ENCODE assay signal across 8 mouse cellular contexts in genomic region chr5:123931131-123931530, GRCm38 (mm10). TPM values are rescaled to one million over a fixed set of nuclear protein-coding genes. Genes with fewer than 3 reads are reported as not detected.
DNase-seq lines count a peak whose midpoint lies in the region; ATAC-seq and TF ChIP-seq lines count a peak whose summit lies in the region.

No protein-coding gene starts in this region.

- ATAC-seq in kidney, embryonic 14.5 days (ENCODE audit: low FRiP score, low TSS enrichment): 0 out of 2 replicates have a peak, but pooled peaks have one; percentile 0
- no peak for ATAC-seq in hindbrain, embryonic 13.5 days (ENCODE audit: low FRiP score)
- ATAC-seq in midbrain, embryonic 14.5 days (ENCODE audit: low FRiP score, low TSS enrichment): 0 out of 2 replicates have a peak, but pooled peaks have one; percentile 9
- no peak for ATAC-seq in cerebellum, adult (ENCODE audit: insufficient number of reproducible peaks, low FRiP score, low TSS enrichment)

- H3K9ac ChIP-seq in kidney, embryonic 14.5 days (ENCODE audit: low read depth, low read length): peak overlapping the region; percentile 89
- peak overlapping the region; percentile 92 for H3K9ac ChIP-seq in hindbrain, embryonic 13.5 days
- peak overlapping the region; percentile 90 for H3K9ac ChIP-seq in midbrain, embryonic 14.5 days (replicated peaks; ENCODE audit: low read length)

- WGBS in kidney, embryonic 14.5 days: 52% methylated on average over 13 of the region's 13 CpGs
- 57% methylated on average over 13 of the region's 13 CpGs for WGBS in hindbrain, embryonic 13.5 days
- WGBS in midbrain, embryonic 14.5 days: 52% methylated on average over 13 of the region's 13 CpGs

- H3K27me3 ChIP-seq in kidney, embryonic 14.5 days (ENCODE audit: control insufficient read depth, insufficient read depth, low read length): no peaks in the 10 kb centered on the region
- H3K27me3 ChIP-seq in hindbrain, embryonic 13.5 days: 0 out of 2 replicates have a peak, but pooled peaks cover 8% of the 10 kb centered on the region
- H3K27me3 ChIP-seq in midbrain, embryonic 14.5 days (ENCODE audit: control insufficient read depth, insufficient read depth, low read length): no peaks in the 10 kb centered on the region

- H3K27ac ChIP-seq in kidney, embryonic 14.5 days (ENCODE audit: low read depth, low read length): no peak overlapping the region
- no peak overlapping the region for H3K27ac ChIP-seq in bone marrow macrophage, adult 2 months (ENCODE audit: insufficient read depth, low read depth, low read length)
- peak overlapping the region; percentile 92; the same call in 1 of the 2 replicates for H3K27ac ChIP-seq in hindbrain, embryonic 13.5 days
- peak overlapping the region; percentile 86; the same call in 1 of the 2 replicates for H3K27ac ChIP-seq in midbrain, embryonic 14.5 days (replicated peaks; ENCODE audit: low read depth, low read length)

- no peak for TF ChIP-seq POLR2A in bone marrow macrophage, adult 2 months (IDR thresholded peaks at IDR 0.05; ENCODE audit: borderline replicate concordance, low read depth, low read length)

- 0 out of 2 replicates have a peak, but pooled peaks cover 5% of the 10 kb centered on the region for H3K4me1 ChIP-seq in kidney, embryonic 14.5 days (ENCODE audit: control insufficient read depth, insufficient read depth, low read length)
- H3K4me1 ChIP-seq in bone marrow macrophage, adult 2 months (ENCODE audit: control insufficient read depth, insufficient read depth, low read length): no peaks in the 10 kb centered on the region
- peaks cover 4% of the 10 kb centered on the region for H3K4me1 ChIP-seq in hindbrain, embryonic 13.5 days (replicated peaks)
- peaks cover 3% of the 10 kb centered on the region; the same call in 1 of the 2 replicates for H3K4me1 ChIP-seq in midbrain, embryonic 14.5 days (ENCODE audit: control insufficient read depth, insufficient read depth, low read length)

- H3K36me3 ChIP-seq in kidney, embryonic 14.5 days (ENCODE audit: control insufficient read depth, insufficient read depth, low read length): peaks cover 26% of the 10 kb centered on the region
- H3K36me3 ChIP-seq in hindbrain, embryonic 13.5 days: peaks cover 28% of the 10 kb centered on the region
- H3K36me3 ChIP-seq in midbrain, embryonic 14.5 days (ENCODE audit: control insufficient read depth, insufficient read depth, low read length): peaks cover 30% of the 10 kb centered on the region

- no peaks in the 10 kb centered on the region for H3K9me3 ChIP-seq in kidney, embryonic 14.5 days (ENCODE audit: control insufficient read depth, low read length)
- H3K9me3 ChIP-seq in hindbrain, embryonic 13.5 days: no peaks in the 10 kb centered on the region
- H3K9me3 ChIP-seq in midbrain, embryonic 14.5 days (ENCODE audit: control insufficient read depth, low read length): no peaks in the 10 kb centered on the region

- H3K4me2 ChIP-seq in kidney, embryonic 14.5 days (replicated peaks; ENCODE audit: low read depth, low read length): peak overlapping the region; percentile 82
- H3K4me2 ChIP-seq in hindbrain, embryonic 13.5 days: peak overlapping the region; percentile 69
- peak overlapping the region; percentile 76 for H3K4me2 ChIP-seq in midbrain, embryonic 14.5 days (ENCODE audit: low read length)

- TF ChIP-seq CTCF in bone marrow macrophage, adult 2 months (IDR thresholded peaks at IDR 0.05; ENCODE audit: low read depth, low read length): no peak

- peak overlapping the region; percentile 84 for H3K4me3 ChIP-seq in kidney, embryonic 14.5 days (ENCODE audit: low read length)
- peak overlapping the region; percentile 82 for H3K4me3 ChIP-seq in bone marrow macrophage, adult 2 months (ENCODE audit: insufficient read depth, low read length)
- peak overlapping the region; percentile 69 for H3K4me3 ChIP-seq in hindbrain, embryonic 13.5 days
- H3K4me3 ChIP-seq in midbrain, embryonic 14.5 days (replicated peaks; ENCODE audit: low read depth, low read length): peak overlapping the region; percentile 75

- no peak for DNase-seq in kidney, postnatal 14 days
- no peak for DNase-seq in midbrain, embryonic 14.5 days
- DNase-seq in kidney, postnatal 10 days: no peak
- DNase-seq in urinary bladder, postnatal 4 days (ENCODE audit: low spot score in 2 of 2): no peak

RNA-seq across cellular contexts. Expression of gene Ccdc62, which starts 0.7 kb away (rescaled TPM):
- 6.2 and 7.3 TPM in 2 replicates for polyA plus RNA-seq in kidney, embryonic 14.5 days (2014; fragmentation: Nextera tagmentation; extraction: Ambion mirVana)
- polyA plus RNA-seq in bone marrow macrophage, adult 2 months (2012; ENCODE audit: insufficient read depth, insufficient read length, missing spikeins): 1.2 and 3.3 TPM in 2 replicates
- 6.2 and 7.8 TPM in 2 replicates for polyA plus RNA-seq in hindbrain, embryonic 13.5 days (2015; fragmentation: Nextera tagmentation; extraction: Ambion mirVana)
- 4.3 and 4.6 TPM in 2 replicates for polyA plus RNA-seq in midbrain, embryonic 14.5 days (2014; fragmentation: Nextera tagmentation; extraction: Ambion mirVana)

RNA-seq across cellular contexts. Expression of gene Gm43518, which starts 3.9 kb away (rescaled TPM):
- polyA plus RNA-seq in kidney, embryonic 14.5 days (2014; fragmentation: Nextera tagmentation; extraction: Ambion mirVana): 0.89 and 3.8 TPM in 2 replicates
- not detected in 2 replicates for polyA plus RNA-seq in bone marrow macrophage, adult 2 months (2012; ENCODE audit: insufficient read depth, insufficient read length, missing spikeins)
- 5.6 and 5.8 TPM in 2 replicates for polyA plus RNA-seq in hindbrain, embryonic 13.5 days (2015; fragmentation: Nextera tagmentation; extraction: Ambion mirVana)
- 2.0 and 2.3 TPM in 2 replicates for polyA plus RNA-seq in midbrain, embryonic 14.5 days (2014; fragmentation: Nextera tagmentation; extraction: Ambion mirVana)

RNA-seq across cellular contexts. Expression of gene Denr, which starts 24.2 kb away (rescaled TPM):
- 135 and 171 TPM in 2 replicates for polyA plus RNA-seq in kidney, embryonic 14.5 days (2014; fragmentation: Nextera tagmentation; extraction: Ambion mirVana)
- 51.8 and 58.3 TPM in 2 replicates for polyA plus RNA-seq in bone marrow macrophage, adult 2 months (2012; ENCODE audit: insufficient read depth, insufficient read length, missing spikeins)
- 143 and 146 TPM in 2 replicates for polyA plus RNA-seq in hindbrain, embryonic 13.5 days (2015; fragmentation: Nextera tagmentation; extraction: Ambion mirVana)
- polyA plus RNA-seq in midbrain, embryonic 14.5 days (2014; fragmentation: Nextera tagmentation; extraction: Ambion mirVana): 118 and 132 TPM in 2 replicates

RNA-seq across cellular contexts. Expression of gene Hip1r, which starts 42.3 kb away (rescaled TPM):
- polyA plus RNA-seq in kidney, embryonic 14.5 days (2014; fragmentation: Nextera tagmentation; extraction: Ambion mirVana): 11.0 and 13.0 TPM in 2 replicates
- 0.51 and 0.64 TPM in 2 replicates for polyA plus RNA-seq in bone marrow macrophage, adult 2 months (2012; ENCODE audit: insufficient read depth, insufficient read length, missing spikeins)
- polyA plus RNA-seq in hindbrain, embryonic 13.5 days (2015; fragmentation: Nextera tagmentation; extraction: Ambion mirVana): 21.4 and 25.5 TPM in 2 replicates
- 22.5 and 24.7 TPM in 2 replicates for polyA plus RNA-seq in midbrain, embryonic 14.5 days (2014; fragmentation: Nextera tagmentation; extraction: Ambion mirVana)

RNA-seq across cellular contexts. Expression of gene Hcar1, which starts 51.3 kb away (rescaled TPM):
- polyA plus RNA-seq in kidney, embryonic 14.5 days (2014; fragmentation: Nextera tagmentation; extraction: Ambion mirVana): 1.0 and 1.4 TPM in 2 replicates
- polyA plus RNA-seq in bone marrow macrophage, adult 2 months (2012; ENCODE audit: insufficient read depth, insufficient read length, missing spikeins): not detected in 2 replicates
- 0.34 and 0.39 TPM in 2 replicates for polyA plus RNA-seq in hindbrain, embryonic 13.5 days (2015; fragmentation: Nextera tagmentation; extraction: Ambion mirVana)
- 0.08 and 0.41 TPM in 2 replicates for polyA plus RNA-seq in midbrain, embryonic 14.5 days (2014; fragmentation: Nextera tagmentation; extraction: Ambion mirVana)

Comparison
In these comparisons a context has a peak if more than half of its experiments do, and no peak if none do; other contexts are left out.
1. ATAC-seq: peak in kidney, embryonic 14.5 days (single experiment) and midbrain, embryonic 14.5 days (single experiment); none in hindbrain, embryonic 13.5 days (single experiment) and cerebellum, adult (single experiment).
2. H3K27ac ChIP-seq: peak in hindbrain, embryonic 13.5 days (single experiment) and midbrain, embryonic 14.5 days (single experiment); none in kidney, embryonic 14.5 days (single experiment) and bone marrow macrophage, adult 2 months (single experiment).
3. Peak in every context shown above with its lines, with median percentiles within 50 percentile points of each other: H3K4me2 ChIP-seq, H3K4me3 ChIP-seq and H3K9ac ChIP-seq.